In genomic region chr6:143503953-143504352, GRCm38 (mm10) we compare ENCODE assay signal across 7 mouse cellular contexts.
"Had no signal": no experiment of that assay in that cellular context is flagged by ENCODE, and none has a peak within 500 bp of the region (broad histone marks: within the 10 kb centered on the region; RNA-seq: fewer than 3 reads in every experiment).

No protein-coding gene starts in this region.

- DNase-seq: lung, adult 2 months; lung, postnatal 14 days; lung, postnatal 36 days; right cerebral cortex, postnatal 14 days; thymus, adult 2 months; thymus, postnatal 25 days; thymus, postnatal 4 days had no signal
